Mouse (Mus musculus): ENCODE measurements at regions not wholly inside any gene's neighbourhood (a gene's known extent, or its start where the extent isn't known, plus 50 kb on each side); places are given as distances from the start of the nearest gene placed in this dataset.

- H3K27me3 ChIP-seq (ENCODE audit: control insufficient read depth in 1 of 2, insufficient read depth in 2 of 2, low read length in 2 of 2) = no peaks in the 10 kb centered on the region
- TF ChIP-seq ZMIZ1 (IDR thresholded peaks at IDR 0.05; ENCODE audit: low read depth, low read length) = no peak
- TF ChIP-seq TAL1 (IDR thresholded peaks at IDR 0.05; ENCODE audit: low read length) = no peak
- no peak for TF ChIP-seq ELF1 (IDR thresholded peaks at IDR 0.05; ENCODE audit: low read depth, low read length)
- TF ChIP-seq MXI1 (IDR thresholded peaks at IDR 0.05; ENCODE audit: low read depth, low read length) = no peak
- TF ChIP-seq ETS1 (IDR thresholded peaks at IDR 0.05; ENCODE audit: low read depth, low read length) = no peak
- TF ChIP-seq USF1 (IDR thresholded peaks at IDR 0.05; ENCODE audit: low read depth, low read length) = no peak
- TF ChIP-seq MYB (IDR thresholded peaks at IDR 0.05; ENCODE audit: low read depth, low read length) = no peak
- TF ChIP-seq CHD1 (IDR thresholded peaks at IDR 0.05; ENCODE audit: low read depth, low read length) = no peak
- no peak for TF ChIP-seq RAD21 (IDR thresholded peaks at IDR 0.05; ENCODE audit: low read depth, low read length)
- TF ChIP-seq JUND (IDR thresholded peaks at IDR 0.05; ENCODE audit: low read depth, low read length) = no peak
- TF ChIP-seq MYC (IDR thresholded peaks at IDR 0.05; ENCODE audit: low read depth, low read length) = no peak
- no peak for TF ChIP-seq MEF2A (IDR thresholded peaks at IDR 0.05; ENCODE audit: extremely low read depth, insufficient replicate concordance, low read depth, low read length, poor library complexity, severe bottlenecking)
- TF ChIP-seq SMC3 (IDR thresholded peaks at IDR 0.05; ENCODE audit: low read depth, low read length) = no peak
- TF ChIP-seq NRF1 (IDR thresholded peaks at IDR 0.05; ENCODE audit: insufficient read depth, low read depth, low read length, poor library complexity, severe bottlenecking) = no peak
- TF ChIP-seq POLR2A (IDR thresholded peaks at IDR 0.05; ENCODE audit: control insufficient read depth in 1 of 2, insufficient read depth in 1 of 2, low read depth in 1 of 2, low read length in 2 of 2, poor library complexity in 1 of 2) = no peak
- TF ChIP-seq TBP (IDR thresholded peaks at IDR 0.05; ENCODE audit: low read depth, low read length) = no peak
- no peak for TF ChIP-seq CHD2 (IDR thresholded peaks at IDR 0.05; ENCODE audit: low read length)
- TF ChIP-seq MAFK (IDR thresholded peaks at IDR 0.05; ENCODE audit: borderline replicate concordance, low read depth, low read length) = no peak
- no peak for TF ChIP-seq GATA1 (IDR thresholded peaks at IDR 0.05; ENCODE audit: low read depth, low read length)
- no peak for TF ChIP-seq UBTF (IDR thresholded peaks at IDR 0.05; ENCODE audit: borderline replicate concordance, insufficient read depth, low read depth, low read length)
- no peak overlapping the region for H3K9ac ChIP-seq (ENCODE audit: control insufficient read depth, low read depth, low read length, poor library complexity, severe bottlenecking)
- no peaks in the 10 kb centered on the region for H3K36me3 ChIP-seq (ENCODE audit: control insufficient read depth in 1 of 2, insufficient read depth in 2 of 2, low read length in 2 of 2)
- H3K4me3 ChIP-seq (ENCODE audit: control insufficient read depth in 1 of 2, insufficient read depth in 1 of 2, low read depth in 2 of 2, low read length in 2 of 2) = no peak overlapping the region
- no peaks in the 10 kb centered on the region for H3K4me1 ChIP-seq (ENCODE audit: control insufficient read depth in 1 of 2, insufficient read depth in 2 of 2, low read length in 2 of 2)
- H3K27ac ChIP-seq (ENCODE audit: control insufficient read depth, low read depth, low read length) = no peak overlapping the region
- no peaks in the 10 kb centered on the region for H3K9me3 ChIP-seq (replicated peaks; ENCODE audit: insufficient read depth, low read length)
- H3K79me2 ChIP-seq (ENCODE audit: control insufficient read depth, insufficient read depth, low read length, poor library complexity) = no peaks in the 10 kb centered on the region
- DNase-seq (ENCODE audit: low read depth, low spot score) = no peak
These were observed 409.8 kb downstream of the Rps24 start for GRCm38 (mm10) chr14:24896681-24897080.

DNA sequence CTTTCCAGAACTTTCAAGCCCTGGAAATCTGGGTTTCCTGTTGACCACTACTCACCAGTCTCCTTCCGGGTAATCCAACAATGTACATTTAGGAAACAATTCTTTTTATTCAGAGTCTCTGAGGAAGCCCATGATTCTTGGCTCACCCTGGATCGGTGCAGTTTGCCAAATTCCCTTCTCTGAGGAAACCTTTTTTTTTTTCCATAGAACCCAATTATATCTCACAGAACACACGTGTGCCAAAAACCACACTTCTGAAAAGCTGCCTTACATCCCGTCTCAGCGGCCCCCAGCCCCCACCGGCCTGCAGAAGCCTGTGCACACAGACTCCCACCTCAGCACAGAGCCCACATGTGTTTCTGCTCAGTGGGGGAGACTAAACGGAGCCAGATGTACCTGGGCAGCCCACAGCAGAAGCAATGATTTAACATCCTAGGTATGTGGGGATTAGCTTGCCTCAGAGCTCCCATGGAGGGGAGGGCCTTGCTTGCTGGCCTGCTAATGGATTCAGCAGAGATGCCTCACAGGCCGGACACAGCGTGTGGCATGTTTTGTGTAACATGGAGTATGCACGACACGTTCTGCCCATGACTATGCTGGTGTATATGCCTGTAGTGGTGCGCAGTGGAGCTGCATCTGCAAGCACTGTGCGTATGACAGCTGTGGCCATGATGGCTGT is 413.7 kb downstream of the Rps24 start:
- Histone ChIP-seq H3K36me3 (ENCODE audit: control insufficient read depth in 1 of 2, insufficient read depth in 2 of 2, low read length in 2 of 2) (no peaks in the 10 kb centered on the region), H3K27me3 (ENCODE audit: control insufficient read depth in 1 of 2, insufficient read depth in 2 of 2, low read length in 2 of 2) (no peaks in the 10 kb centered on the region), H3K4me1 (ENCODE audit: control insufficient read depth in 1 of 2, insufficient read depth in 2 of 2, low read length in 2 of 2) (no peaks in the 10 kb centered on the region), H3K9me3 (replicated peaks; ENCODE audit: insufficient read depth, low read length) (no peaks in the 10 kb centered on the region), H3K79me2 (ENCODE audit: control insufficient read depth, insufficient read depth, low read length, poor library complexity) (no peaks in the 10 kb centered on the region), H3K9ac (ENCODE audit: control insufficient read depth, low read depth, low read length, poor library complexity, severe bottlenecking) (no peak overlapping the region), H3K27ac (ENCODE audit: control insufficient read depth, low read depth, low read length) (no peak overlapping the region), H3K4me3 (ENCODE audit: control insufficient read depth in 1 of 2, insufficient read depth in 1 of 2, low read depth in 2 of 2, low read length in 2 of 2) (no peak overlapping the region)
- DNase-seq (ENCODE audit: low read depth, low spot score) = no peak
- TF ChIP-seq RAD21 (IDR thresholded peaks at IDR 0.05; ENCODE audit: low read depth, low read length) (no peak), NELFE (IDR thresholded peaks at IDR 0.05; ENCODE audit: low read depth, low read length) (no peak), MXI1 (IDR thresholded peaks at IDR 0.05; ENCODE audit: low read depth, low read length) (no peak), HCFC1 (IDR thresholded peaks at IDR 0.05; ENCODE audit: low read depth, low read length) (no peak), POLR2AphosphoS2 (IDR thresholded peaks at IDR 0.05; ENCODE audit: low read length) (no peak), CTCF (IDR thresholded peaks at IDR 0.05 in 2 of 3, conservative IDR thresholded peaks at IDR 0.05 in 1 of 3; ENCODE audit: control insufficient read depth in 1 of 3, insufficient read depth in 1 of 3, low read depth in 2 of 3, low read length in 3 of 3, poor library complexity in 1 of 3, severe bottlenecking in 1 of 3) (no peak), CHD2 (IDR thresholded peaks at IDR 0.05; ENCODE audit: low read length) (no peak), NRF1 (IDR thresholded peaks at IDR 0.05; ENCODE audit: insufficient read depth, low read depth, low read length, poor library complexity, severe bottlenecking) (no peak), CHD1 (IDR thresholded peaks at IDR 0.05; ENCODE audit: low read depth, low read length) (no peak), MEF2A (IDR thresholded peaks at IDR 0.05; ENCODE audit: extremely low read depth, insufficient replicate concordance, low read depth, low read length, poor library complexity, severe bottlenecking) (no peak), UBTF (IDR thresholded peaks at IDR 0.05; ENCODE audit: borderline replicate concordance, insufficient read depth, low read depth, low read length) (no peak), POLR2A (IDR thresholded peaks at IDR 0.05; ENCODE audit: control insufficient read depth in 1 of 2, insufficient read depth in 1 of 2, low read depth in 1 of 2, low read length in 2 of 2, poor library complexity in 1 of 2) (no peak)
